Mouse (Mus musculus) spleen, adult 10 weeks (tissue): ENCODE measurements around the gene Akt1. TPM values are rescaled to one million over a fixed set of nuclear protein-coding genes. Genes with fewer than 3 reads are reported as not detected.

Source experiments
- polyA plus RNA-seq: library from polyadenylated mRNA; stranded (reverse); fragments of 350-450 nt; fragmentation: Illumina TruSeq; extraction: RNeasy Lipid Tissue Mini Kit (QIAGEN cat#74804); gene quantifications from one replicate; pipeline ENCODE4 v1.2.3, GENCODE M21; 2015; ENCODE audit warnings: low replicate concordance; ENCODE audit not compliant: insufficient read depth

The Akt1 gene
- polyA plus RNA-seq: 39.7 TPM

DNA sequence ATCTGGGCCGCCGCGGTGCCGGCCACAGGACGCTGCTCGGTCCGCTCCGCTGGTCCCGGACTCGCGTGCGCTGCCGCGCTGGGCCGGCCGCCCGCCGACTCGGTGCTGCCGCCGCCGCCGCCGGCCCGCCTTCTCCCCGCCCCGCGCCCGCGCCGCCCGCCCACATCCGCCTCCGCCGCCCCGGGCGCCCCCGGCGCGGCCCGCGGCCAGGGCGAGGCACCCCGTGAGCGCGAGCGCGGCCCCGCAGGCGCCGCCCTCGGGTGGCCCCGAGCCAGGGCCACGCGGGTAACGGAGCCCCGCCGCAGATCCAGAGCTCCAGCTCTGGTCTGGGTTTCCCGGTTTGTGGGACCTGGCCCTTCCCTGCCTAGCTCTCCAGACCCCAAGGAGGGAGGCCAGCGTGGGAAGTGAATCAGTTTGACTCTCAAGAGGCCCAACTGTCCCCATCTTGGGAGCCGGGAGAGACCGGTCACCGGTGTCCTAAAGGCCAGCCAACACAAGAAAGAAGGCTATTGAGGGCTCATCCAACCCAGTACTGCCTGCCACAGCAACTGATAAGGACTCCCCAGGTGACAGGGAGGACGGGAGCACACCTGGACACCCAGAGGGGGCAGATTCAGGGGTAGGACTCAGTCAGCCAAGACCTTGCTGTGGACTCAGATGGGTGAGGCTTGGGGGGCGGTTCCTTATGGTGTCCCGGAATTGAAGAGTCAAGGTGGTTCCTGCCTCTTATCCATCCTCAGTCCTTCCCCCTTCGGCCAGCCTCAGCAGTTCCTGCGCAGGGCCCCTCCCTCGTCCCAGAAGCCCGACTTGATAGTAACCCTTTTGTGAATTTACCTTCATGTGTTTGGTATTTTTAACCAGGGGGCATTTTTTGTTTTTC lies at the start of gene Akt1:
TSS of gene Akt1 (minus strand) at position 753 of the 880 bp plus-strand sequence.

DNA sequence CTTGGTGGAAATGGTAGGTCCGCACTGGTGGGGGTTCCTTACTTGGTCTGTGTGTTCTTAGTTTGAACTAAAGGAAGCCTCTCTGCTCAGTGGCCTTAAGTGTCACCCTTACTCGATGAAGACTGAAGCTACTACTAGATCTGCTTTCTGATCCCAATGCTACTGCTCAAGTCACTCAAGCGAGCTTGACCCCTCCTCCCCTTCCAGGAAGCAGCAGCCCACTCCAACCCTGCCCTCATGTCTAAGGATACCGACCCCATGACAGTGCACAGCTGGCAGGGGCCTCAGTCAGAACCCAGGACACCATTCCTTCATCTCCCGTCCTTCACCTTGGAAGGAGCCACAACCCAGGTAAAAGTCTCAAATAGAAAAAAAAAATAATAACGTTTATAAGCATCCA lies 45.5 kb upstream of the Akt1 start, which contains the start of gene Cep170b:
TSS of gene Cep170b (plus strand) at position 240 of the 400 bp plus-strand sequence.

DNA sequence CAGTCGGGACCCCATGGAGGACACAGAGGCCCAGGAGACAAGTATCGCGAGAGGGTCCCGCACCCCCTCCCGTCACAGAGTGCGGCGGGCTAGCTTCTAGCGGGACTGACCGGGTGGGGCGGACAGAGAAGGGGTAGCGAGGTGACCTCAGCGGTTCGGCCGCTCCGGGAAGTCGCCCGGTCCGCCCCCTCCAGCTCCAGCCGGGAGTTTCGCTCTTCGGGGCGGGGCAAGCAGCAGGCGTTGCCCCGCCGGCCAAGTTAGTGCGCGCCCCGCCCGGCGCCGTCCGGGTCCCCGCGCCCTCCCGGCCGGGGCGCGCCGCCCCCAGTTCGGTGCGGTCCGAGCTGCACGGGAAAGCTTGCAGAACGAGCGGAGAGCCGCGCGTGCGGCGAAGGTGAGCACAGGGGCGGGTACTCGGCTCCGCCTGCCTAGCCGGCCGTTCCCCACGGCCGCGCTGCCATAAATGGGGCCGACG lies 3.9 kb upstream of the Akt1 start, which contains the start of gene Zbtb42:
TSS of gene Zbtb42 (plus strand) at position 274 of the 472 bp plus-strand sequence.

DNA sequence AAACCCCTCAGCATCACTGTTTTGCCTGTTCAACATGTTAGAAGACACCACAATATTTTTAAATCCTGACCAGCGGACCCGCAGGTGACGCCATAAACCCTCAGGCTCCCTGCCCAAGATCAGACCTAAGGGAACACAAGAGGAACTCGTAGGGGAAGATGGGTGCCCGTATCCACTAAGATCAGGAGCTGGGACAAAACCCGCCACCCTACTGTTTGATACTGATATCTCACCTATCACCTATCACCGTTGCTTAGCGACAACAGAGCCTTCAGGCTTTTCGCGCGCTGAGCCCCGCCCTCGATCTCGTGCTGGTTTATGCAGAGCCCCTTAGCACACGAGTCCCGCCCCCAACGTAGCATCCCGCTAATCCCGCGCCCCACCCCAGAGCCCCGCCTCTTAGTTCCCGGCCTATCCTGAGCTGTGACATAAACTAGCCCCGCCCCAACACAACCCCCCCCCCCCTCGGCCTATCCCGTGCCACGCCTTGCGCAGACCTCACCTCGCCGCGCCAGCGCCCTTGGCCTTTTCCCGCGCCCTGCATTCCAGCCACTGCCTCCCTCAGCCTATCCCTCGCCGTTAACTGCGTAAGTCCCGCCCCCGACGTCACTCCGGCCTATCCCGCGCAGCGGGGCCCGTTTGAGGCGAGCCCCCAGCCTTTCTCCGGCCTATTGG lies 30.4 kb downstream of the Akt1 start, which contains the start of gene Siva1:
TSS of gene Siva1 (plus strand) at position 500 of the 675 bp plus-strand sequence.

DNA sequence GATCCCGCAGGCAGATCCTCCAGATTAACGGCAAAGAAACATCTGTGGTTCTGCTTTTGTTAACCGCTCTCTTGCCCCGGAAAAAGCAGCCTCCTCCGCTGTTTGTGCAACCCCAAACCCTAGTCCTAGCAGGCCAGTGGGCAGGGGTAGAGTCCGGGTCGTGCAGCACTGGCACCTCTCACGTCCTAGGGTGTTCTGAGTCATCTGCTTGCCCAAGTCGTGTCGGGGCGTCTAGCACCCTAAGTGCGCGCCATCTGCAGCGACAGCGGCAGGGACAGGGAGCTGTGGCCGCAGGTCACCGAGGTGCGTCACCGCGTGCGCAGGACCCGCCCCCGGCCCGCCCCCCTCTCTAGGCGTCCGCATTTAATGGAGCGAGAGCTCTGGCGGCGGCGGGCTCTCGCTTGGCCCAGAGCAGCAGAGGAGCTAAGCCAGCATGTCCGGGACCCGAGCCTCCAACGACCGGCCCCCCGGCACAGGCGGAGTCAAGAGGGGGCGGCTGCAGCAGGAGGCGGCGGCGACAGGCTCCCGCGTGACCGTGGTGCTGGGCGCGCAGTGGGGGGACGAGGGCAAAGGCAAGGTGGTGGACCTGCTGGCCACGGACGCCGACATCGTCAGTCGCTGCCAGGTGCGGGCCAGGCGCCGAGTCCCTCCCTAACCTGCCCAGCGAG lies 54.9 kb downstream of the Akt1 start, which contains the start of gene Adssl1:
TSS of gene Adssl1 (plus strand) at position 360 of the 668 bp plus-strand sequence.

Other genes starting within 250 kb of the Akt1 start
- gene A530016L24Rik, start 185.4 kb downstream of the Akt1 start, polyA plus RNA-seq: not detected
- gene Tmem179, start 158.1 kb downstream of the Akt1 start, polyA plus RNA-seq: not detected
- 12.3 TPM for gene Inf2, start 86.1 kb downstream of the Akt1 start, polyA plus RNA-seq
- gene Adssl1, start 54.8 kb downstream of the Akt1 start, polyA plus RNA-seq: 7.2 TPM
- gene Siva1, start 30.2 kb downstream of the Akt1 start, polyA plus RNA-seq: 12.7 TPM
- gene Zbtb42, start 3.9 kb upstream of the Akt1 start, polyA plus RNA-seq: 1.7 TPM
- gene Cep170b, start 45.6 kb upstream of the Akt1 start, polyA plus RNA-seq: 4.6 TPM
- 283 TPM for gene Pld4, start 85.8 kb upstream of the Akt1 start, polyA plus RNA-seq
- 0.35 TPM for gene Ahnak2, start 127.8 kb upstream of the Akt1 start, polyA plus RNA-seq
- gene Clba1, start 134.1 kb upstream of the Akt1 start, polyA plus RNA-seq: 0.54 TPM
- gene Cdca4, start 154.5 kb upstream of the Akt1 start, polyA plus RNA-seq: 32.7 TPM
- gene Gpr132, start 193.3 kb upstream of the Akt1 start, polyA plus RNA-seq: 61.1 TPM